Mouse (Mus musculus) kidney, adult 2 months (tissue): ENCODE results near the gene Eri3. TPM values are rescaled to one million over a fixed set of nuclear protein-coding genes. Genes with fewer than 3 reads are reported as not detected.

Source experiments
- DNase-seq: peaks from one replicate; pipeline ENCODE4 v3.0.0; 2021
- H3K27ac ChIP-seq: fragments of 200-500 bp; 2 replicates; pipeline ENCODE4 v1.5.1; 2012; ENCODE audit warnings: low read depth, low read length, control low read depth, inconsistent platforms; ENCODE audit not compliant: insufficient read depth
- H3K27me3 ChIP-seq: fragments of 200-500 bp; replicated peaks from 2 replicates; pipeline ENCODE4 v1.6.1; 2012; ENCODE audit warnings: mild to moderate bottlenecking, moderate library complexity, low read length, inconsistent platforms; ENCODE audit not compliant: control insufficient read depth, insufficient read depth
- H3K36me3 ChIP-seq: fragments of 200-500 bp; 2 replicates; pipeline ENCODE4 v1.6.1; 2012; ENCODE audit warnings: mild to moderate bottlenecking, moderate library complexity, low read length, inconsistent platforms; ENCODE audit not compliant: control insufficient read depth, insufficient read depth
- H3K4me1 ChIP-seq: fragments of 200-500 bp; 2 replicates; pipeline ENCODE4 v1.6.1; 2011; ENCODE audit warnings: low read length; ENCODE audit not compliant: control insufficient read depth, insufficient read depth
- H3K4me3 ChIP-seq: fragments of 200-500 bp; 2 replicates; pipeline ENCODE4 v1.5.1; 2011; ENCODE audit warnings: mild to moderate bottlenecking, low read depth, low read length, control low read depth; ENCODE audit not compliant: insufficient read depth
- CTCF ChIP-seq: fragments of 200-500 bp; conservative IDR thresholded peaks from 2 replicates; pipeline ENCODE4 v1.5.1; 2011; ENCODE audit warnings: low read depth, mild to moderate bottlenecking, control low read depth, low read length, moderate library complexity, mixed read lengths; ENCODE audit not compliant: insufficient read depth, insufficient read length
- POLR2A ChIP-seq: fragments of 200-500 bp; IDR thresholded peaks from one replicate; pipeline ENCODE4 v1.6.1; 2011; ENCODE audit warnings: low read depth, low read length, control low read depth
- whole genome bisulfite sequencing: fragments of 180-500 bp; shearing (Covaris S2); methylation state at CpG from one replicate; pipeline ENCODE4 v1.1.7; 2018; 5-methylcytosine and 5-hydroxymethylcytosine counted together
- polyA plus RNA-seq: library from polyadenylated mRNA; depleted of rRNA; stranded (reverse); fragments of >200 nt; gene quantifications from 2 replicates; pipeline ENCODE4 v1.2.3, GENCODE M21; 2012

Gene Eri3
- polyA plus RNA-seq, 1 experiment, result 73.0 TPM

DNA sequence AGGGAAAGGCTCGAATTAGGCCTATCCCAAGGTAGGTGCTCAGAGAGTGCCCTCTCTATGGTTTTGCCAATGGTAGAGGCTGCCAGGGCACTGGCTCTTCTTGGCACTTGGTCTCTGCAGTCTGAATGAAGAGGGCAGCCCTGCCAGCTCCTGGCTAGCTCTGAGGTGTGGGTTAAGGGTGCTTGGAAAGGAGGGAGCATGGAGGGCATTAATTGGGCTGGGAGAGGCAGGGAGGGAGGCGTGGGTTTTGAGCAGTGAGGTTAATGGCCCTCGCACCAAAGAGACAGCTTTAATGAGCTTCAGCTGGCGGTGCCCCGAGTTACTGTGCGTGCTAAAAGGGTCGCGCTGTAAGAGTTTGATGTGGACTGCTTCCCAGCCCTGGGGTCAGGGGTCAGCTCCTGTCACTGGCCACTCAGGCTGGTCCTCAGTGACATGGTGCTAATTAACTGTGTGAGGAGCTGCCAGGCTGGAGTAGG is 101.5 kb downstream of the Eri3 start:
- no peaks in the 10 kb centered on the region for H3K4me1 ChIP-seq
- no peaks in the 10 kb centered on the region for H3K36me3 ChIP-seq
- no peaks in the 10 kb centered on the region for H3K27me3 ChIP-seq
- TF ChIP-seq POLR2A (no peak), CTCF (no peak)
- H3K27ac ChIP-seq, result no peak overlapping the region
- DNase-seq, result no peak
- WGBS, result 63% methylated on average over 8 of the region's 8 CpGs
- no peak overlapping the region for H3K4me3 ChIP-seq

DNA sequence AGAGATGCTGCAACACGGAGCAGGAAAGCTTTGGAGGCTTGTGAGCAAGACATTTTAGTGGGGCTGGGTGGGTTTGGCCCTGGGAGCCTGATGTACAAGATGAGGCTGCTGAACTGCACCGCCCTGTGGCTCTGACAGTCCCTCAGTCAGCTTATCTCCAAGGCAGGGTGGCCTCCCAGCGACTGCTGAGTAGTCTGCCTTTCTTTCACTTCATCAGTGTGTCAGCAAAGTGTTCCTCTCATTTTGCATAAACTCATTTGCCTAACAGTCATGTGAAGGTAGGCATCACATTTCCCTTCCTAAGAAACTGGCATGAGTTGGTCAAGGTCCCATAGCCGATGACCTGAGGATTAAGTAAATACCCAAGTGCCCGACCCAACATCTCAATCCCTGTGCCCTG is 102.6 kb downstream of the Eri3 start:
- no peaks in the 10 kb centered on the region for H3K27me3 ChIP-seq
- H3K4me1 ChIP-seq, result no peaks in the 10 kb centered on the region
- 64% methylated on average over 5 of the region's 5 CpGs for WGBS
- no peaks in the 10 kb centered on the region for H3K36me3 ChIP-seq
- TF ChIP-seq POLR2A (no peak), CTCF (no peak)
- no peak for DNase-seq
- H3K27ac ChIP-seq, result no peak overlapping the region
- H3K4me3 ChIP-seq, result no peak overlapping the region

DNA sequence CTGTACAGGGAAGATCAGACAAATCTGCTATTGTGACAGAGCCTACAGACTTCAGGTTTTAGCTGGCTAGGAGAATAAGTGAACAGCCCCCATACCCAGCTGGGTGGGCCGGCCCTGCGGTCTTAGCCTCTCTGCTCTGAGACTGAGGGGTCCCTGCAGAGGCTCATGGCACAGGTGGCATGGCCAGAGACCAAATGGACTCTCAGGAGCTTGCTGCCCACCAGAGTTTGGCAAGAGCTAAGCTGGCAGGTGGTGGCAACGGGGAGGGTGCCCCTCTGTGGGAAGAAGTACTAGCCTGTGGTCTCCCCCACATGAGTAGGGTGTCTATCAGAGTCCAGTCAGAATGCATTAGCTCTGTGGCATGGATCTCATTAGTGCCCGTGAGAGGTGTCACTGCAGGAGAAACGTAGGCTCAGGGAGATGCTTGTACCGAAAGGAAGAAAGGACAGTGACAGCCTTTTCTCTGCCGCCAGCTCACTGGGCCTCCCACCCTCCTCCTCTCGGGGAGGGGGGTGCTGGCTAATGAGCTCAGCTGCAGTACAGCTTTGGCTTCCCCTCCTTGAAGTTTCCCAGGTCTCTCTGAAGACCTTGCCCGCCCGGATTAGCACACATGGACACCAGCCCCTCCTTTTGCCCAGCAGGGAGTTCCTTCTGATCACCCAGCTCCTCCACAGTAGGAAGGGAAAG is 104.0 kb downstream of the Eri3 start:
- TF ChIP-seq CTCF, result no peak
- no peak for TF ChIP-seq POLR2A
- no peaks in the 10 kb centered on the region for H3K4me1 ChIP-seq
- H3K4me3 ChIP-seq, result no peak overlapping the region
- H3K27me3 ChIP-seq, result no peaks in the 10 kb centered on the region
- no peaks in the 10 kb centered on the region for H3K36me3 ChIP-seq
- DNase-seq, result no peak
- H3K27ac ChIP-seq, result no peak overlapping the region
- 84% methylated on average over 10 of the region's 10 CpGs for WGBS

DNA sequence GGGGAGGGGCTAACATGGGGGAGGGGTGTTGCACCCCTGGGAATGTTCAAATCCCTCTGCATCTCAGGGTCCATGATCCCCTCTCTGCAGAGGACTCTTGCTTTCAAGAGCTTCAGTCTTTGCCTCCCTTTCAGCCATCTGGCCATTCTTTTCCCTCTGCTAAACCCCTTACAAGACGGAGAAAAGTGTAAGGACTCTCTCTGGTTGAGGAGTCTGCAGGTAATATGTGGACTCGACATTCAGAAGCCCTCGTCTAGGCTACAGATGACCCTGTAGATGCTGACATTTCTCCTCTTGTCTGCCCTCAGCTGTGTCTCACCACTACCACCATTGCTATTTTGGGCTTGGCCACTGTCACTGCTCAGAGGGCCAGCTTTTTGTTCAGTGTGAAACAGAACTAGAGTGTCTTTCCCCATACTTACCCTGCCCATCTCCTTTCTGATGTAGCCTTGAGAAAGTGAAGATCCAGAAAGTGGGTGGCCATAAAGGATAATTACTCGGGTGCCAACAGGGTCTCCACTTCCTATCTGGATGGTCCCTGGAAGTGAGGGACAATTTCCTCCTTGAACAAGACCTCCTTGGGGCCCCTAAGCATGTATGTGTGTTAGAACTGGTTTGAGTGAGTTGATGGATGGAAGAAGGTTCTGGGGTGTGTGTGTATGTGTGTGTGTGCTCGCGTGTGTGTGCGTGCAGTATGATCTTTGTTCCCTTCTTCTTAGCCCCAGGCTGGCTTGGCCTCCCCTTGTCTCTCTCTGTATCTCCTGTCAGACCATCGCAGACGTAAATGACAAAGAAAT is 104.7 kb downstream of the Eri3 start:
- no peak for TF ChIP-seq CTCF
- no peak for TF ChIP-seq POLR2A
- Histone ChIP-seq H3K36me3 (no peaks in the 10 kb centered on the region), H3K27ac (no peak overlapping the region), H3K4me3 (no peak overlapping the region), H3K27me3 (no peaks in the 10 kb centered on the region), H3K4me1 (0 out of 2 replicates have a peak, but pooled peaks cover 2% of the 10 kb centered on the region)
- no peak for DNase-seq
- WGBS, result 93% methylated on average over 9 of the region's 9 CpGs

- H3K4me3 ChIP-seq, result no peak overlapping the region
- H3K27ac ChIP-seq, result no peak overlapping the region
- 96% methylated on average over 5 of the region's 5 CpGs for WGBS
- H3K36me3 ChIP-seq, result no peaks in the 10 kb centered on the region
- TF ChIP-seq CTCF (no peak), POLR2A (no peak)
- H3K4me1 ChIP-seq, result 0 out of 2 replicates have a peak, but pooled peaks cover 3% of the 10 kb centered on the region
- no peak for DNase-seq
- H3K27me3 ChIP-seq, result no peaks in the 10 kb centered on the region
Measured at GRCm38 (mm10) chr4:117655500-117655863, 105.3 kb downstream of the Eri3 start.

- 68% methylated on average over 6 of the region's 6 CpGs for WGBS
- no peak for TF ChIP-seq POLR2A
- no peak for TF ChIP-seq CTCF
- Histone ChIP-seq H3K4me3 (no peak overlapping the region), H3K36me3 (no peaks in the 10 kb centered on the region), H3K27me3 (no peaks in the 10 kb centered on the region), H3K27ac (no peak overlapping the region), H3K4me1 (0 out of 2 replicates have a peak, but pooled peaks cover 3% of the 10 kb centered on the region)
- DNase-seq, result no peak
Measured at GRCm38 (mm10) chr4:117656961-117657360, 106.8 kb downstream of the Eri3 start.

- Histone ChIP-seq H3K27me3 (no peaks in the 10 kb centered on the region), H3K36me3 (no peaks in the 10 kb centered on the region), H3K4me3 (no peak overlapping the region), H3K27ac (no peak overlapping the region), H3K4me1 (0 out of 2 replicates have a peak, but pooled peaks cover 3% of the 10 kb centered on the region)
- DNase-seq, result no peak
- 93% methylated on average over 4 of the region's 4 CpGs for WGBS
- no peak for TF ChIP-seq POLR2A
Measured at GRCm38 (mm10) chr4:117657646-117658045, 107.5 kb downstream of the Eri3 start.
